Mouse (Mus musculus): ENCODE results near the gene Cacfd1.

DNA sequence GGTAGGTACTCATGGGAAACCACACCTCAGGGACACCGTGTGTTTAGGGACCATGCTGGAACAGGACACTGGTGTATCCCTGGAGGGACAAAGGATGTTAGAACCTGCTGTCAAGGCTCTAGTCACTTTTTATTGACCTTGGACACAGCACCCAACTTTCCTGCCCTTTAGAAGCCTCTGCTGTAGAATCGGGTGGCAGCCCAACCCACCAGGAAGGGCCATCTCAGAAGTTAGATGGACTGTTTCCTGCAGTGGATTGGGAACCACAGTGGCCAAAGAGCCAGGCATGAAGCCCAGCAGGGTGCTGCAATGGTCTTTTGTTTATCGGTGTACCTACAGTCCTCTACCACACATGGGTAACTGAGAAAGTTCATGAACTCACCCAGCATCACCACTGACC is 34.9 kb downstream of the Cacfd1 start:
- TF ChIP-seq CTCF (IDR thresholded peaks at IDR 0.05; ENCODE audit: low read depth), result no peak
- TF ChIP-seq EP300 (optimal IDR thresholded peaks at IDR 0.05), result no peak

Data from stomach, postnatal 0 days (tissue).